Mouse (Mus musculus) right cerebral cortex, postnatal 4 days (tissue): ENCODE data around the gene Adgrg3.

Experiments
- DNase-seq: peaks from one replicate; pipeline ENCODE4 v3.0.0-alpha.2; 2022

The Adgrg3 gene

DNA sequence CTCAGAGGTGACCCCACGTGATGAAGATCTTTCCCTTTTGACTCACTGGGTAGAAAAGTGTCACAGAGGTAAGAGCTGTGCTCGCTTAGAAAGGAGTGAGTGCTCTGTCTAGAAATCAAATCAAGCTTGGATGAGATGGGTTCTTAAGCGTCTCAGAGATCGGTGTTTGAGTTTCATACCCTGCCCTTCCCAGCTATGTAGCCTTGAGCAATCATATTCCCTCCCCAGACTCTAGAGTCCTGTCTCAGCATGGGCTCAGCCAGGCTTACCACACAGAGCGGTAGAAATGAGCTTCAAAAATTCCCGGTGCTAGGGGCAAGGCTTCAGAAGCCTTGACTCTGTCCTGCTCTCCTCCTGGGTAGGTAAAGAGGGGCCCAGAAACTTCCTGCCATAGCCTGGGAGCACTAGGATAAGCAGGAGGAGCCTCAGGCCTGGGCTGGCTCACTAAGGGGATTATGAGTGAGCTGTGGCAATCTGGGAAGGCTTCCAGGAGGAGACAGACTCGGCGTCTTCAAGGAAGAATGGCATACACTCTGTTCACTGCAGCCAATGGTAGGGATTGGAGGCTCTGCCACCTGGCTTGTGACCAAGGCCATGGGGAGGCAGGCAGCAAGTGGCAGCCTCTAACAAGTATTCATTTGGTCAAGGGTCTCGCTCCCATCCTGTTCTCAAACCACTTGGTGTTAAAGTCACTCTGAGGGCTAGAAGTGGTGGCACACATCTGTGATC, 24.3 kb upstream of the Adgrg3 start:
- peak; percentile 42 for DNase-seq

DNA sequence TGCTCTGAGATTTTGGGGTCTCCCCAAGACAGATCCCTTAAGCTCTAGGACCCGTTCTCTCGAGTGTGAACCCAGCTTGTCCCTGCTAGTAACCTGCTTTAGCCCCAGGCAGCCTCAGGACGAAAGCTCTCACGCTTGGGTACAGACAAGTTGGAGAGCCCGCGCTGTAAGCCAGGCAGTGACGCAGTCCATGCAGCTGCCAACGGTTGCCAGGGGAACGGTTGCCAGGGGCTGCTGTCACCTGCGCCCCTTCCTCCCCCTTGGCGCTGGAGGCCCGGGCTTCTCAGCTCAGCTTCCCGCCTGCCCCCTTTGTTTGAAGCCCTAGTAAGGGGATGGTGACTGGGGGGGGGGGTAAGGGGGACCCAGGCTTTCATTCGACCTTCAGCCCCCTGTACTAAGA, 23.5 kb upstream of the Adgrg3 start:
- peak; percentile 94 for DNase-seq

DNA sequence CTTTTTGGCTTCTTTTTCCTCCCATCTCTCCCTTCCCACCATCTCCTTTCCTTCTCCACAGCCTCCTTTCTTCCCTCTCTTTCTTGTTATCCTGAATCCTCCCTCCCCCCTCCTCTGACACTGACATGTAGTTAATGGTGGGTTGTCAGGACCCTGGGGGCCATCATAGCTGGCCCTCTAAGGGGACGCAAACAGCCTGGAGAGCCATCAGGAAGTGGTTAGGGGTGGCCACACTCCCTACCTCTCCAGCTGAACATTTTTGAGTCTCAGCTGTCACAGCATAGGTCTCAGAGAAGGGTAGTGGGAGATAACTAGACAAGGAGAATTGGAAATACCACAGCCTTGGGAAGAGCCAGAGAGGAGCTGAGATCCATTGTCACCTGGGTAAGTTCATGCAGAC, 23.0 kb upstream of the Adgrg3 start:
- DNase-seq, result no peak

DNA sequence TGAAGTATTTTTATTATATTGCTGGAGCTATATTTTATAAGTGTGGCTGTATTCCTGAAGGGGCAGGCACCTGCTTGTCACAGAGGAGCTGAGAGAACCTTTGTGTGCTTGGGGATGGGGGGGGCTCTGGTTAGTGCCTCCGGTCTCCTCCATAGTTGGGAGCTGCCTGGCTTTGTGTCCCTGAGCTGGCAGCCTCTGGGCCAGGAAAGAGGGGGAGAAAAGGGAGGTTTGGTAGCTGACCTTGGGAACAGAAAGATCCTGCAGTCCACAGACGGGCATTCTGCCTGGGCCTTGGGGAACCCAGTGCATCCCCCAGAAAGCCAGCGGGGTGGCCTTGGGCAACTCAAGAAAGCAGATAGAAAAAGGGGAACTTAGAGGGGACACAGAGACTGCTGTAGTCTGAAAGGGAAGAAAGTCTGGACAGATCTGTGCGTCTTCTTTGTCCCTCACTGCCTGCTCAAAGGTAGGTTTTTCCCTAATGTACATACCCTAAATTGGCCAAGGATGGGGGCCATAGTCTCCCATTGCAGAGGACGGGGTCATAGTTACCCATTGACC, 22.1 kb upstream of the Adgrg3 start:
- DNase-seq, result peak; percentile 45

DNA sequence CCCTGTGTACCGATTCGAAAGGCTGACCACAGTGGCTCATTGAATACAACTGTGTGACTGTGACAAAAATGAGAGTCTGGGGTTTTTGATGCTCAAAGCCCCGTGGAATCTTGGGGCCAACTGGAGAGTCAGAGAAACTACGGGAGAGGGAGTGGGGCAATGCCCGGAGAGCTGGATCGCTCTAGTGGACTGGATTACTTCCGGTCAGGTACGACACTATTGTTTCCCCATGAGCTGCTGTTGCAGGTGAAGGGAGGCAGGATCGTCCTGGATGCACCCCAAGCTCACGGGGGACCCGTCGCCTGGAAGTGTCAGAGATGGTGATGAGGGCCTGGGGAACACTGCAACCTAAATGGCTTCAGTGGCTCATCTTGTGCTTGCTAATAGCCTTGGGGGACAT, 21.5 kb upstream of the Adgrg3 start:
- DNase-seq, result no peak

DNA sequence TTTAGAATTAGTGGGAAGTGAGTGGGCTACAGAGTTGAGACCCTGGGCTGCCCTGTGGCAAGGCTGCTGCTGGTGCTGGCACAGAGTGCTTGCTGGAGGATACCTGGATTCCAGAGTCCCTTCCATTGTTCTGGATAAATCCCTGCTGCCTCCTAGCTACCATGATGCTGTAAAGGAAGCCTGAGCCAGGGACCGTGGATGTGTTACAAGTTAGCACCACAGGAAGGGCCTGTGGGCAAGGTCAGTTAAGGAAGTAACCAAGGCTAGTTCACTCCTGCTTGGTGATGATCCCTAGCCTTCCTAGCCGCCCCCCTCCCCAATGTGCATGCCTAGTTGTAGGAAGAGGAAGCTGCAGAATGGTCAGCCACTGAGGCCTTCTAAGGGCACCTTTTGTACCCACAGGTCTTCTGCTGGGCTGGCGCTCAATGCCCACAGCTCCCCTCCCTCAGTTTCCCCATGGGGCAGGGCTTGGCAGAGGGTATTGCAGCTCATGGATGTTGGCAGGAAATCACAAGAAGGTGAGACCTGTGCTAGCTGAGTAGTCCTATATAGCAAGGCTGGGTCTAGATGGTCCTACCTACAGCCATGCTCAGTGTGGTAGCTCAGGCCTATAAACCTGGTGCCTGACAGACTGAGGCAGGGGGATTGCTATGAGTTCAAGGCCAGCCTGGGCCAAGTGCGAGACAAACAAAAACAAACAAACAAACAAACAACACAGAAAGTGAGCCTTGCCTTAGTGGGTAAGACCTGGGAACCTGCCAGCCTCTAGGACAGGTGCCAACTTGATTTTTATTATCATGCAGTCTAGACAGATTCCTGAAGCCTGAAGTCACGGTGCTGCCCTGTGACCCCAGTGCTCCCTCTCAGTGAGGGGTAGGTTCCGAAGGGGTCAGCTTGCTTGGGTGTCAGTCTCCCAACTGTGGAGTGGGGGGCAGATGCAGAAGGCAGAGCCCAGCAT, 20.3 kb upstream of the Adgrg3 start:
- peak; percentile 51 for DNase-seq

DNA sequence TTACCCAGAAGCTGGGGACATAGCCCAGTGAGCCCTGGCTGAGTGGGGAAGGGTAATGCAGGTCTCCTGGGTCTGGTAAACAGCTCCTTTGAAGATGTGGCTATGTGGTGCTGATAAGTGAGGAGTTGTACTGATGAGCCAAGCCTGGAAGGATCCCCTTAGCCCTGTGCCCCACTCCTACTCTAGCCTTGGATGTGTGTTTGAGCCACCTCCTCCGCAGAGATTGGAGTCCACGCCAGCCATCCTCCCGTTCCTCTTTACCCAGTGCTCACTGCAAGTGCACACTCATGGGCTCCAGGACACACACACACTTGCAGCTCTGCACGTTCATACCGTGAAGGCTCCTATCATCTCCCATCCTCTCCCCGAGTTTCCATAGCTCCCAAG, 19.6 kb upstream of the Adgrg3 start:
- no peak for DNase-seq

DNA sequence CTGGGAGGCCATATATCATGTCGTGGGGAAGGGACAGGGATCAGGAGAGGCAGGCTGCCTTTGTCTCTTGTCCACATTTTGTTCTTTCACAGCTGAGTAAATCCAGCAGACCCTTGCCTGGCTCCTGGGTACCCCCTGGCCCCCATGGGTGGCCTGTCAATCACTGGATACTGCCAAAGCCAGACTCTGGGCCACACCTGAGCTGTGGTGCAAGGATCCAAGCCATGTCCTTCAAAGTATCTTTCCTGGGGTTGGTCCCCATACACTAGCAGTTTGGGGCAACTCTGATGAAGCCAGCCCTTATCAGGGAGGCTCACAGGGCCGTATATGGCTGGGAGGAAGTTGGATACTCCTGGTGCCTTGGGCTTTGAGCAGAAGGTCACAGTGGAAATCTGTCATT, 19.1 kb upstream of the Adgrg3 start:
- no peak for DNase-seq

DNA sequence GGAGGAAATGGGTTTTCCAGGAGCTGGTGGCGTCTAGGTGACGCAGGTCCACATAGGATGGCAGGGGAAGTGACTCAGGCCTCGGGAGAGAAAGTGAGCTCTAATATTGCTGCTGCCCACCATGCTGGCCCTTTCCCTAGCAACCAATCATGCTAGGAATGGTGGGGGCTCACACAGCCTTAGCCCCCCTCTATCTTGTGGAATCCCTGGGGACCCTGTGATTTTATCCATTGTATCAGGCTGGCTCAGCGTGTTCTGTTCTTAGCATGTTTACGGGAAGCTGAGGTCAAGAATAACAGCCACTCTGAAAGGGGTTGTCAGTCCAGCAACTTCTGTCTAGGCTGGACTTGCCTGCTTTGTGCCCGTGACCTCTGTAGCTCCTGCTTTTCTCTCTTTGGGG, 18.5 kb upstream of the Adgrg3 start:
- no peak for DNase-seq

DNA sequence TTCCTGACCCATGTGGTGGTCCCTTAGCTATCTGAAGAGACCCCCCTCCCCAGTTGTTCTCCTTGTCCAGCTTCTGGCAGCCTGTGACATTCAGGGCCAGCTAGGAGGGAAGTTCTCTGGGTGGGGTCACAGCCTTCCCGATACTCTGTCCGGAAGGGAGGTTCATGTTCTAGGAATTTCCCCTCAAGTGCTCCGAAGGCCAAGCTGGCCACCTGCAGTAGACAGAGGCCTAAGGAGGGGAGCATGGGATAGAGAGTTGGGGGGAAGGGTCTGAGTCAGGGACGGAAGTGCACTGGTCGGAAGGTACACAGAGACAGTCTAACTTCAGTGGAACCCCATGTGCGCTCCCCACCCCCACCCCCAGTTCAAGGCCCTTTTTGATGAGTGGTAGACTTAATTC, 17.5 kb upstream of the Adgrg3 start:
- no peak for DNase-seq

DNA sequence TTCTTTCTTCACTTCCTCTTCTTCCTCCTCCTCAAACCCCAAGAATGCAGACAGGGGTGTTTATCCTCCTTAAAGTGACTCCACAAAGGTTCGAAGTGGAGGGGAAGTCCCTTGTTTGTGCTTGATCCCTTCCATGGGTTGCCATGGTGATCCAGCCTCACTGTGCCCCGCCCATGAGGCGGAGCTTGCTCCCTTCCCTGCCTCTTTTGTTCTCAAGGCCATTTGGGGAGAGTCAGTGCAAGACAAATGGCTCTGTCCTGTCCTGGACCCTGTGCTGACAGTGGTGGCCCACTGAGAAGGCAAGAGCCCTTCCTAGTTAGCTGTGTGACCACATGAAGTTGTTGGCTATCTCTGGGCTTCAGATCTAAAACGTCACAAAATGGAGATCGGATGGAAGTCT, 16.8 kb upstream of the Adgrg3 start:
- peak; percentile 52 for DNase-seq

DNA sequence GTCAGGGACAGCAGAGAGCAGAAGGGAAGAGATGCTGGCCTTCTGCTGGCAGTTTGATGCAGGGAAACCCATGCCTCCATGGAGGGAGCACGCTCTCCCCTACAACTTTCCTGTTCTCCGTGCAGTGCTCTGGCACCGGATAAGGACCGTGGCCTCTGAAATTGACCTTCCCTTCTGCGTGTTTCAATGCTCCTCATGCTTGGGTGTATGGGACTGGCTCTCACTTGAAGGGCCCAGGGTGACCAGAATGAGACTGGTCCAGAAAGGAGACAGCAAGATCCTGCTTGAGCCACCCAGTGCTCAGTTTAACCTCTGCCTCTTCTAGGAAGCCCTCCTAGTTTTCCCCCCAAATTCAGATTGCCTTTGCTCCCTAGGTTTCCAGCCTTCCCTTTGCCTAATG, 16.3 kb upstream of the Adgrg3 start:
- DNase-seq, result no peak

DNA sequence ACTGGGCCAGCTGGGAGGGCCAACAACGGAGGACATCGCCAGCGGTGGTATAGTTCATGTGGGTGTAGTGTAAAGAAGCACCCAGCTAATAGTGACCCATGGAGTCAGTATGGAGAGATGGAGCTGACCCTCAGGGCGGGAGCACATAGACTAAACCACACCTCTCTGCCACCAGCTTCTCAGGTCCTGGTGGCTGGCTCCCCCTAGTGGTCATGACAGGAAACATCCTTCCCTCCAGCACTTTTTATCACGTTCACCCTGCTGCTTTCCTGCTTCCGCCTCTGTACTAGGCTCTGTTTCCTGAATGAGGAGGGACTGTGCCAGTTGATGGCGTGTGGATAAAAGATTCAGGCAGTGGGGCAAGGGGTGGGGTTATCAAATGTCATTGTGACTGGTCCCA, 15.8 kb upstream of the Adgrg3 start:
- DNase-seq, result peak; percentile 68

DNA sequence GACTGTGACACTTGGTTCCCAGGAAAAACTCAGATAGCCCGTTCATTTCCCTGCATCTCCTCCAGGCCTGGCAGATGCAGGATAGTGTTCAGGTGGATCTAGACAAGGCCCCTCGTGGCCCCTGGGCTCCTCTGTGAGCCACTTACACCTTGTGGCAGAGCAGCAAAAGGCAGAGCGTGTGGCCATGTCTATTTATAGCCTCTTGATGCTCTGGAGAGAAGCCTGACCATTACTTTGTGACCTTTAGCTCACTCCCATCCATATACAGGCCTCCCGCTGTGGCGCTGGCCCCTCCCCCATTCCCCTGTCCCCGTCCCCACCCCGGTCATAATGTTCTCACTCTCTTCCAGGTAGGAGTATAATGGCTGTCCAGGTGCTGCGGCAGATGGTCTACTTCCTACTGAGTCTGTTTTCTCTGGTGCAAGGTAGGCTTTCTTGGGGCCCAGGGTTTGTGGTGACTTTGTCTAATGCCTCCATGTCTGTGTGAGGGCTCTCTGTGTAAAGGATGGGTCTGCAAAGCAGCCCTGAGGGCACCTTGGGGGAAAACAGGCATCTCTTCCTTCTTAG, 15.3 kb upstream of the Adgrg3 start:
- DNase-seq, result no peak

DNA sequence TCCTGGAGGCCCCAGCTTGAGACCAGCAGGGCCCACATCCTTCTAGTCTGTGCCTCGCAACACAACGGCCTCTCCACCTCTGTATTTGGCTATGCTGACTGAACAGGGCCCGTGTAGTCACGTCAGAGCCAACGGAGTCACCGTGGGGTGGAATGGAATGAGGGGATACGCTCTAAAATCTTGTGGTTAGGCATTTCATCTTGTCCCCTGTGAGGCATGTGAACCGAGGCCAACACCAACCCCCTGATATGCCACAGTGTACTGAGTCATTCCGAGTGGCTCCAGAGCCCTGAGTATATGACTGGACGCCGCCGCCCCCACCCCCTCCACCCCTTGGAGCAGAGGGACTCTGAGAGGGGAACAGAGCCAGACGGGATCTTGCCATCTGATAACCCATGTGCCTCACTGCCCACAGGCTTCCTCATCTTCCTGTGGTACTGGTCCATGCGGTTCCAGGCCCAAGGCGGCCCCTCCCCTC, 5.0 kb upstream of the Adgrg3 start:
- DNase-seq, result no peak

DNA sequence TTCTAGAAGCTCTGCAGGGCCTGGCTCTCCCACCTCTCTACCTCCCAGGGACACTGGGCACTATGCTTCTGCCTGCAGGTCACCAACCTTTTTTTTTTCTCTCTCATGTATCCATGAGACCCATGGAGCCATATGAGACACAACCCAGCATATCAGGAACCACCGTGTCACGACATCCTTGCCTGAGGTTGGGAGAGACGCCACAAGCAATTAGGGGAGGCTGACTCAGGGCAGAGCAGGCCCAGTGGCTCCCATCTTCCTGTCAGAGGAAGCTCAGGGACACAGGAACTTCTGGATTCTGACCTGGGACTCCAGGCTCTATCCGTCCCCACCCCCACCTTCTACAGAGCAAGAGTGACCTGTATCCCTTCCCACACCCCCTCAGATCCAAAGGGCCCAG, 1.6 kb upstream of the Adgrg3 start:
- DNase-seq, result no peak

DNA sequence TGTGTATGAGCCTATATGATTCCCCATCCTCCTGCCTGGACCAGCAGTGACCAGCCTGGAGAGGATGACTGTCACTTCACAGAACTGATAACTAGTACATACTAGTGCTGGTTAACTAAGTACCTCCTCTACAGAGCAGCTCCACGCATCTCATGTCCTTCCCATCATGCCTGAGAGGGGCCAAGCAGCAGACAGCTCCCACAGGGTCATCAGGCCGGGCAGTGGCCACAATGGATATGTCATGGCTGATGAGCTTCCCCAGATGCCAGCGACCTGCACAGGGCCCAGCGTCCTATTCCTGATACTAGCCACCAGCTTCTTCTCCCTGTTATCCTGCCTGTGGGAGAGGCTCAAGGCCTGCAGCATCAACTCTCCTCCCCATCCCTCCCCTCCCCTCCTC, 808 bp upstream of the Adgrg3 start:
- no peak for DNase-seq

DNA sequence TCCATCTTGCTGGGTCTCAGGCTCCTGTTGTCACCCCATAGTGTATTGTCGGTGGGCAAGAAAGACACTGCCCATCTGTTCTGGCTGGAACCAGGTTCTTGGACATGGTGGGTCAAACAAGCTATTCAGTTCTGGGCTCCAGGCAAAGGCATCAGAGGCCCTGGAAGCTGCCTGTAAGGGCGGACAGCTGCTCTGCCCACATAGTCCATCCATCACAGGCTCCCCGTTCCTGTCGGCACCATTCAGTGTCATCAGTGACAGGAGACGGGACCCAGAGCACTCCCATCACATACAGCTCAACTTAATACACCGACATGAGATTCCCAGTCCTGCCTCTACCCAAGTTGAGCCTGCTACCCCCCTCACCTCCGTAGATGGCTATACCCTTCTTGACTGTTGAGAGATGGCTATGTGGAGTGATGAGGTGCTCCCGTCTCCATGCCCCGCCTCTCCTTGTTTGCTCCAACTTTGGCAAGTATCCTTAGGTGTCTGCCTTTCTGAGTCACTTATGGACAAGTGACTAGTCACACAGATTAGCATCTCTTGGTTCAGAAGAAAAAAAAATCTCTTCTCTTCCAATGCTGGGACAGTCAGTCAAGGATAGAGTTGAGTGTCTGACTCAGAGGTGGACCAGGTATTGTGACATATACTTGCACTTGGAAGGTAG, 610 bp downstream of the Adgrg3 start:
- no peak for DNase-seq

DNA sequence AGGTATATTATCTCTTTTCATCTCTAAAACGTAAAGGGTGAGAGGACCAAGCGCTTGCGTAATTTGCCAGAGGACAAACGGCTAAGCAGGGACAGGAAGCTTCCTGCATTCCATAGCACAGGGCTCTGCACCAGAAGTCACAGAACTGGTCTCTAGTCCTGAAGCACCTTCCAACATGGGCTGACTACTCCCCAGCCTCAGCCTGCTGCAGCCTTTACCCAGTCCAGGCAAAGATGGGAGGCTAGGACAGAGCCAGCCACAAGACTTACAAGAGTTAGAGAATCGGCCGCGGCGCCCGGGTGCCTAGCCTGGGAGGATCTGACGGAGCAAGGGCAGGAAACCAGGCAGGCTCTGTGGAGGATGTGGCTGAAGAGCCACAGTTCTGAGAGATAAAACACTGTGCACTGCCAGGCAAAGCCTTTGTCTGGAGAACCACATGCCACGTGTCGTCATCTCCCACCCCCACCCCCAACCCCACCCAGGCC, 2.8 kb downstream of the Adgrg3 start:
- DNase-seq, result no peak

DNA sequence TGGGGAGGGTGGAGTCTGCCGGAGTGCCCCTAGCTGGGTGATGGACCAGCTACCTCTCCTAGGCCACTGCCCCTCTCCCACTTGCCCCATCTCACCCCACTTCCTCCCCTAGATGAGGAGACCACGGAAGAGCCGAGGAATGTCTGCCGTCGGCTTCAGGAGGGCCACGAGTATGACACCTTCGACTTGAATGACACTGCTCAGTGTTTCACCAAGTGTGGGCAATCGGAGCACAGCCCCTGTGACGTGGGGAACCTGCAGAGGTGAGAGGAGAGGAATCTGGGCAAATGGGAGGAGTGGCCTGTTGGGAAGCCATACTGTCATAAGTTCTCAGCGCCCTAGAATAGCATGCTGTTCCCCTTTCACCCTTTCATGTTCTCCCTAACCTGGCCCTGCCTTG, 3.3 kb downstream of the Adgrg3 start:
- no peak for DNase-seq

DNA sequence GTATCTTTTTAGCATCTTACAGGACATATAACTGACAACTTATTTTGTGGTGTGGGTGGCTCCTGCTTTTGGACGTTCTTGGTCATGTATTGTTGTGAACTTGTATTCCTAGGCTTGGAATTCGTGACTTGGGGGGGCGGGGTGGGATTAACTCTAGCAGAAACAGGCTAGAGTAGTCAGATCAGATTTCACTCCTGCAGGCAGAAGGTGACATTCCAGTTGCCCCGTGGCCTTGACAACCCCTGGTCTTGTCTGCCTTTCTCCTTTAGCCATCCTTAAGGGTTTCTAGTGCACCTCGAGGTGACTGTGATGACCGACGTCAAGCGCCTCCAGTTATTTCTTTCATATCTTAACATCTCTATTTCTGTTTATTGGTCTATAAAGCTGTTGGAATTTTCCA, 5.7 kb downstream of the Adgrg3 start:
- no peak for DNase-seq

DNA sequence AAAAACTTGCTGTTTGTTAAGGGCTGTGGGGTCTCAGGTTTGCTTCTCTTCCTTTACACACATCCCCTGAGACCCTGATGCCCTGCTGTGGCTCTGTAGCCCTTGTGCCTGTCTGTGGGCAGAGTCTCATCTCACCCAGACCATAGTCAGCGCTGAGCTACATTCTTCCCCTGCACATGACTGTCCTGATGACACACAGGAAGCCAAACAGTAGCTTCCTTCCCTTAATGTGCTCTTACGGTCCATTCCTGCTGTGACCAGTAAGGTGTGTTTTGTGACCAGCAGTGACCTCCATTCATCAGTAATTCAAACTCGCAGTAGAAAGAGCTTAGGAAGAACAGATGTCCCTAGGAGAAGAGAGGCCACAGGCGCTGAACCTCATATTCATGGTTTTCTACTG, 6.9 kb downstream of the Adgrg3 start:
- DNase-seq, result no peak

DNA sequence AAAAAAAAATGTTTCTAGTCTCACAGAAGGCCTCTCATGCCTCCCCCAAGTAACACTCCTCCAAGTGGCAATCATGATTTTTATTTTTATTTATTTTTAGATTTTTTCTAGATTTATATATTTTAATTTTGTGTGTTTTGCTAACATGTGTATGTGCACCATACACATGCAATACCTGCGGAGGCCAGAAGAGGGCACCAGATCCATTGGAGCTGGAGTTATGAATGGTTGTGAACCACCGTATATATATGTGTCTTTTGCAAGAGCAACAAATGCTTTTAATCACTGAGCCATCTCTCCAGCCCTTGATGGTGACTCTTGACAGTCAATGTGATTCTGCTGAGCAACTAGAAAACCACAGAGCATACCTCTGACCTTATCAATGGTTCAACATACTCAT, 7.9 kb downstream of the Adgrg3 start:
- peak; percentile 76 for DNase-seq
